Mouse (Mus musculus) testis, adult 2 months (tissue): Measurements from ENCODE around the gene Gm16223.

ENCODE experiments used
- CTCF ChIP-seq: fragments of 200-500 bp; IDR thresholded peaks from 2 replicates; pipeline ENCODE4 v1.5.1; 2012; ENCODE audit warnings: low read depth, mild to moderate bottlenecking, inconsistent platforms, low read length, moderate library complexity; ENCODE audit not compliant: control insufficient read depth, insufficient read depth, insufficient replicate concordance
- POLR2A ChIP-seq: fragments of 200-500 bp; IDR thresholded peaks from 2 replicates; pipeline ENCODE4 v1.6.1; 2012; ENCODE audit warnings: low read depth, mild to moderate bottlenecking, inconsistent platforms, low read length, moderate library complexity; ENCODE audit not compliant: control insufficient read depth

- TF ChIP-seq POLR2A (no peak), CTCF (no peak)
Measured at GRCm38 (mm10) chr5:42155626-42156025, 87.9 kb downstream of the Gm16223 start.
